Mouse (Mus musculus): ENCODE results near the gene Calm5.
"Not testable (repeated sequence)": the region's sequence is repeated elsewhere in the genome, so short reads cannot be mapped to it uniquely, and the experiment has no call there.

Calm5 gene

DNA sequence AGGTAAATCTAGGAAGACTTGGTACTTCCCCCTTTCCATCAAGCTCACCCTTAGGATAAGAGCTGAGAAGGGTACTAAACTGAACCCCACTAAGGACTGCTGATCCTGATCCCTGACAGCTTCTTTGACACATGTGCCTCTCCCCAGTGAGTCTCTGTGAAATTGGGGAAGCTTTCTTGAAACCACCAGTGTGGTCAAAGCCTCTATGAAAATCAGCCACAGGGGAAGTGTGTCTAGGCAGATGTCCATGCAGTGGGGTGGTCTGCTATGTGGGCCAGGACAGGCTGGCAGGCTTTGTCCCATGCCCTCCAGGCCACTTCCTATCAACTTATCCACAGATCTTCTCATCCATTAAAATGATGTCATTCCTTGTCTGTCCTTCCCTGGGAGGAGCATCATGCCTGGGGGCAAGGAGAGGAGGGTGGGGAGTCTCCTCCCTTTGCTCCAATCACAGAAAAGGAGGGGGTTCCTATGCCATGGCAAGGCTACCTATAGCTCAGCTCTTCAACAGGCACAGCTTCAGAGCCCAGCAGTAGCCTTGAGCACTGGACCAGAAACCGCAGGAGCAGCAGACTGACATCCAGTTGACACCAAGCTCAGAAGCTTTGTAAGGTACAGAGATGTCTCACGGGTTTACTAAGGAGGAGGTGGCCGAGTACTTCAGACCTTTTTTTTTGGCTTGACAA, at the start of gene Calm5:
Gene Calm5, plus strand, starts transcription at position 526 of the 686 bp plus-strand sequence.
- DNase-seq = not testable (repeated sequence)

DNA sequence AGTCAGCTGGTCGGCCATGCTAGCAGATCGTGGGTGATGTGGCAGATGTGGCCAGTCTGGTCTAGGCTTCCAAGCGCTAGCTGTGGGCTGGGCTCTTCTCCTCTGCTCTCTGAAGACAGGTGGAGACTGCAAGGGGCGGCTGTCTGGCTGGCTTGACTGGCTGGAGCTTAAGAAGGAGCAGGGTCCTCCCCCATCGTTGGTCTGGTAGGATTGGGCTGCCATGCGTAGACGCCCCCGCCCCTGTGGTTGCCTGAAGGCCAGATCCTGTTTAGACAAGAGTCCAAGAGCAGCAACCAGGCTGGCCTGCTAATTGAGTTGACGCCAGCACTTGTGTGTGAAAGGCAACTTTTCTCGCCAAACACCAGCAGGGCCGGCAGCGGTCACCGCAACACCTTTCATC, 49.8 kb upstream of the Calm5 start, which contains the start of gene Calml3:
Gene Calml3, minus strand, starts transcription at position 131 of the 400 bp plus-strand sequence.
- peak; percentile 33 to 36 for DNase-seq

DNA sequence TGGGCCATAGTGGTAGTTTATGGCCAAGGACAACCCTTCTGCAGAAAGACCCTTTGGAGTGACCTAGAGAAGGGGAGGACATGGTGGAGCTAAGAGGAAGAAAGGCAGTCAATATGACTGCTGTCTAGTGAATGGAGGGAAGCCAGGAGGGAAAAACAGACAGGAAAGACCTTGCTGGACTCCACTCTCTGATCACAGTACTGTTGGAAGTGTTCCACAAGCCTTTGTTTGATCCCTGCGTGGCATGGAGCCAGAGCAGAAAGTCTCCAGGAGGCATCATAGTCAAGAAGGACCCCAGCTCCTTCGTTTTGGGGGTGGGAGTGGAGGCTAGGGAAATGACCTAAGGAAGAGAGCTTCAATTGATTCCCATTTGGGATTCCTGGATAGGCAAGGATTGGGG, 48.8 kb upstream of the Calm5 start:
- peak; percentile 20 to 44 for DNase-seq

DNA sequence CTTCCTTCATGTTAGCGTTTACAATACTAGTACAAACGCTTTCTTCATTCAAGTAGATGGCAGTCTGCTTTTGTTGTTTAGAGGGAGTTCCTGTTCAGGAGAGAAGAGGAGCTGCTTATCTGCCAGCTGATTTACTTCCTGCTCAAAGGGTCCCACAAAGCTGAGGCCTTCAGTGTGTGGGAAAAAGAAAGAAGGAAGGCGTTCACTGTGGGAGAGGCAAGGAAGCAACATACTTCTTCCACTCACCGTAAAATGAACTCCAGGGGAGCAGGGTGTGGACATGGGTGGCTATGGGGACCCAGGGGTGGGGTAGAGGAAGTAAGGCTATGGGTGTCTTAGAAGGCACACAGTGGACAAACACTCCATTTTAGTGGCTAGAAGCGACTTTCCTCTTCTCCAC, 48.3 kb upstream of the Calm5 start:
- DNase-seq = no peak

DNA sequence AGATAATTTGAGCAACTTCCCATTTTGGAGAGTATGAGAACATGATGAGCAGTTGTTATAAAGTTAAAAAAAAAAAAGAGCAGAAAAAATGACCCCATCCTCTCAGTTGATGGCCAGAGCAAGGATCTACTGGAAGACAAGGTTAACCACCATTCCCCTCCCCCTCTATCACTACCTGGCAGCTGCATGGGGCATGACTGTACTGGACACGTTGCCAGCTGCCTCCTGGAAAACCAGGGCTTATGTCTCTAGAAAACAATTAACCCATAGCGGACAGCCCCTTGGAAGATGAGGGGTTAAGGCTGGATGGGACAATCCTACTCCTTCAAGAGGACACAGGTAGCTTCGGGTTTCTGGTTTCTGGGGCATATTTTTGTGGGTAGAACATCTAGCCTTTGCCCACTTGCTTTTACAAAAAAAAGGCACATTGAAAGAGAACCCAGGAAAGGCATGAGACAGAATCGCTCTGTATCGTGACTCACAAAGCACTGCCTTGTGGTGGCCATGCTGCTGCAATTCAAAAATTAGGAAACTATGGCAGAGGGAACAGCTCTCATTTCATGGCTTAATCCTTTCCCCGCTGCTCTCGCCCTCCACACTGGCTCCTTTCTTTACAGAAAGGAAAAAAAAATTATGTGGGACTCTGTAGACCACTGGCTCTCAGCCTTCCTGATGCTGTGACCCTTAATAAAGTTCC, 46.7 kb upstream of the Calm5 start:
- DNase-seq = peak; percentile 11 to 15

DNA sequence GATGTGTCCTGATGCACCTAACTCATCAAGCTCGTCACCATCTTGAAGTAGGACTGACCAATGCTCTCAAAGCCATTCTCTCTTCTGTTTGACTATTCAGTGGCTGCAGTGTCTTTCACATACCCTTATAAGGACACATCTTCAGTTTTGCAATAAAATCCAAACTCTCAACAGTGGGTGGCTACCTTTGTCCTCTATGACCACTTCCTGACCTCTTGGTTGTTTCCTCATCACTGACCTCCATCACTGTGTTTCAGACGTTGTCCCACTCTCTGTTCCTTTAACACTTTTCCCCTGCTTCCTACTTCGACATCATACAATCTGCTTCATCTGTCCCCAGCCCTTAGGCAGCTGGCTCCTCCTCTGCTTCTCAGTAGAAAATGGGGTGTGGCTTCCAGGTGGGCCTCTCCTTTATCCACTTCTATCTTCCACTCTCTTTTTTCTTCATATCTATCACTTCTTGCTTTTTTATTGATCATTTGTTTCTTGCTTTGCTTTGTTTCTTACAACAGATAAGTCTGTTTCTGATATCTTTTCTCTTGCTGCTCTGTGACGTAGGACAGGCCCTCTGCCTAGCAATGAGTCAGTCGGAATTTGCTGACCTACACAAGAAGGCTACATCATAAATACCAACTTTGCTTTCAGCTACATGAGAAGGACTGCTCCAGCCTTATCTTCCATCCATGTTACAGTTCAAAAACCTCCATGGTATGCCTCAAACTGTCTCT, 35.8 kb upstream of the Calm5 start:
- no peak for DNase-seq

DNA sequence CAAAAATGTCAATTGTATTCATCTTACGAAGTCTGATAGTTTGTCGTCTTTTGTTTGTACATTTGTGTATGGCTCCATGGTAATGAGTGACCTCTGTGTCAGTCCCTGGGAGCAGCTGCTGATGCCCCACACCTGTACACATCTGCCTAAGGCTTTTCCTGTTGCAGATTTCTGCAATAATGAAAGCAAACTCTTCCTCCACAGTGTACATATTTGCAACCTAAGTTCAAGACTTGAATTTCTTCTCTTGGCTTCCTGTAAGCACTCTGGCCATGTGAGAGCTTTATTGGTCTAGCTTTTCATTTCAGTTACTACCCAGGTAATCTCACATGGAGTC, 35.3 kb upstream of the Calm5 start:
- no peak for DNase-seq

DNA sequence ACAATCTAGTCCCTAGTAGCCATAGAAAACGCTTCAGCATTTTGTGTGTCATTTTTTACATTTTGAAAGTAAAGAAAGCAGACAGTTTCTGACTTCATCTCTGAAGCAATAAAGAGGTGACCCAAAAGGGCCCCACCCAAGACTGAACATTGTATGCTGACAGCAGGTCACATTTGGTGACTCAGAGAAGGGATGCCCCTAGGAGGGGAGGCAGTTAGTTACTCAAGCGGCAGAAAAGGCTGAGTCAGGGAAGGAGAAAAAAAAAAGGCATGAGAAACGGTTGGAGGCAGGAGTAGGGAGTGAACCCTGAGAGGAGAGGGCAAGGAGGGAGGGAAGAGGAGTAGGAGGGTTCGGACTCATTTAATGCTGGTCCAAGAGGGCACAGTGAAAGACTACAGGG, 31.9 kb upstream of the Calm5 start:
- DNase-seq = no peak

DNA sequence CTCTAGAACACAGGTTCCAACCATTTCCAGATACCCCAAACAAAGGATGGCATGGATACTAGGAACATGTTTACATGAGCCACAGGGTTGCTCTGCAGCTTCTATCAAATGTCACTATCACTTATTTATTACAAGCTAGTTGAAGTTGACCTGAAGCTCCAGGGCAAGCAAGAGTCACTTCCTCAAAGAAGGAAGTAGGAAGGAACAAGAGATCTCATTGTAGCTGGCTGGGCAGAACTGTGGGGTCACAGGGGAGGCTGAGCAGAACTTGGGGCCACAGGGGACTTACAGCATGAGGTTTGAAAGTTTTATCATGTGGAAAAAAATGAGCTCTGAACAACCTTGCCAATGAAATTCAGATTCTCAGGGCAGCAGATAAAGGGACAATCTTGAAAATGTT, 28.2 kb upstream of the Calm5 start:
- DNase-seq = no peak

DNA sequence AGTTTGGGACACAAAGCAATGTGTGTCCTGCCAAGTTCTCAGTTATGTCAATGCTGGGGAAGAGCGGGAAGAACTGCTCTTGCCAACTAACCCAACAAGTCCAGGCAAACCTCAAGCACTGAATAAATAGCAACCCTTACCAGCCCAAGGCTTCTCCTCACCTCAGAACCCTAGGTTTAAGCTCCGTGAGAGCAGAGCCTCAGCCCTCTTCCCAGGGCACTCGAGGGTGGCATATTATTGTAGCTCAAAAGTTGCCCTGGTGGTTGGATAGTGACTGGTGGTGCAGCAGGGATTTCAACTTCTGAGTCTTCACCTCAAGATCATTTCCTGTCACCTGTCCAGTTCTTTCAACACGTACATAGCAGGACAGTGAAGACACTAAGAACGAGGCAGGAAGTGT, 22.4 kb upstream of the Calm5 start:
- DNase-seq = no peak

DNA sequence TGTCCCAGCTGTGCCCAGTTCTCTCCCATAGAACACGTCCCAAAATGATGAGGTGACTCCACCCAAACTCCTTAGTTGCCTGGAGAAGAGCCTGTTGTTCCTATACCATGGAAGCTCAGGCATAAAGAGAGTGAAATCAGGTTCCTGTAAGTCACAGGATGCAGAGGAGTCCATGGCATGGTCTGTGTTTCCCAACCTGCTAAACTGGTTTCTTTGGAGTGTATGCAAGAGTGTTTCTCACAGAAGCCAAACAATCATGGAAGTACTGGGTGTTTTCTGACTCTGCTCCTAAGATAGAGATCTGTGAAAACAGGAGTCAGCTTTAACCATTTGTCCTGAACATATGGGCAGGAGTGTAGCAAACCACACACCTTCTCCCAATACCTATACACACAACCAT, 22.0 kb upstream of the Calm5 start:
- DNase-seq = no peak

DNA sequence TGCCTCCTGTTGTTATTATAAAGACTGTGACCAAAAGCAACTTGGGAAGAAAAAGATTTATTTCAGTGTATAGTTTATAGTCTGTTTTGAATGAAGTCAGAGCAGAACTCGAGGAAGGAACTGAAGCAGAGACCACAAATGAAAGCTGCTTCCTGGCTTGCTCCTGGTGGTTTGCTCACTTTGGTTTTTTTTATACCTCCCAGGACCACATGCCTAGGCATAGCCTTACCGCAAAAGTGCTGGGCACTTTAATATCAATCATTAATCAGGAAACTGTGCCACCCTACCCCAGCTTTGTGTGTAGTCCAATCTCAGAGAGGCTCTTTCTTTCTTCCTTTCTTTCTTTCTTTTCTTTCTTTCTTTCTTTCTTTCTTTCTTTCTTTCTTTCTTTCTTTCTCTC, 21.5 kb upstream of the Calm5 start:
- no peak for DNase-seq

DNA sequence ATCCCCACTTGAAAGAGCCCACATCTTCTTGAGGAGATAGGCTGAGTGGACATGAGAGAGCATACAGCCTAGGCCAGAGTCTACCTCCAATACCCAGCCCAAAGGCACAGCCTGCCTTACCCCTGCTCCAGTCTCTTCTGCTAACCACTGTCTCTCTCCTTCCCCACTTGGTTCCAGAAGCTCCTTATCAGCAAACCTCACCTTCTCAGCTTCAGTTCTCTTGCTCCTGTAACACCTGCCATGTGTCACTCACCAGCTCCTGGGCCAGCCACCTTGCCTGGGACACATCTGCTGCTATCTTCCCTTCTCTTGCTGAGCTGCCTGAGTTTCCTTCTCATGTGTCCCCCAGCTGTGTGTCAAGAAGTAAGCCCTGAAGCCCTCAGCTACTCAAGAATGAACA, 20.3 kb upstream of the Calm5 start:
- not testable (repeated sequence) for DNase-seq

DNA sequence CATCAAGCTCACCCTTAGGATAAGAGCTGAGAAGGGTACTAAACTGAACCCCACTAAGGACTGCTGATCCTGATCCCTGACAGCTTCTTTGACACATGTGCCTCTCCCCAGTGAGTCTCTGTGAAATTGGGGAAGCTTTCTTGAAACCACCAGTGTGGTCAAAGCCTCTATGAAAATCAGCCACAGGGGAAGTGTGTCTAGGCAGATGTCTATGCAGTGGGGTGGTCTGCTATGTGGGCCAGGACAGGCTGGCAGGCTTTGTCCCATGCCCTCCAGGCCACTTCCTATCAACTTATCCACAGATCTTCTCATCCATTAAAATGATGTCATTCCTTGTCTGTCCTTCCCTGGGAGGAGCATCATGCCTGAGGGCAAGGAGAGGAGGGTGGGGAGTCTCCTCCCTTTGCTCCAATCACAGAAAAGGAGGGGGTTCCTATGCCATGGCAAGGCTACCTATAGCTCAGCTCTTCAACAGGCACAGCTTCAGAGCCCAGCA, 16.6 kb upstream of the Calm5 start, which contains the start of gene Calm4:
Gene Calm4, plus strand, starts transcription at position 446 of the 496 bp plus-strand sequence.
- DNase-seq = not testable (repeated sequence)

DNA sequence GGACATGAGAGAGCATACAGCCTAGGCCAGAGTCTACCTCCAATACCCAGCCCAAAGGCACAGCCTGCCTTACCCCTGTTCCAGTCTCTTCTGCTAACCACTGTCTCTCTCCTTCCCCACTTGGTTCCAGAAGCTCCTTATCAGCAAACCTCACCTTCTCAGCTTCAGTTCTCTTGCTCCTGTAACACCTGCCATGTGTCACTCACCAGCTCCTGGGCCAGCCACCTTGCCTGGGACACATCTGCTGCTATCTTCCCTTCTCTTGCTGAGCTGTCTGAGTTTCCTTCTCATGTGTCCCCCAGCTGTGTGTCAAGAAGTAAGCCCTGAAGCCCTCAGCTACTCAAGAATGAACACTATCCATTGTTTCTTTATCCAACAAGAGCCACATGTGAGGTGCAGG, 13.3 kb upstream of the Calm5 start:
- not testable (repeated sequence) for DNase-seq

DNA sequence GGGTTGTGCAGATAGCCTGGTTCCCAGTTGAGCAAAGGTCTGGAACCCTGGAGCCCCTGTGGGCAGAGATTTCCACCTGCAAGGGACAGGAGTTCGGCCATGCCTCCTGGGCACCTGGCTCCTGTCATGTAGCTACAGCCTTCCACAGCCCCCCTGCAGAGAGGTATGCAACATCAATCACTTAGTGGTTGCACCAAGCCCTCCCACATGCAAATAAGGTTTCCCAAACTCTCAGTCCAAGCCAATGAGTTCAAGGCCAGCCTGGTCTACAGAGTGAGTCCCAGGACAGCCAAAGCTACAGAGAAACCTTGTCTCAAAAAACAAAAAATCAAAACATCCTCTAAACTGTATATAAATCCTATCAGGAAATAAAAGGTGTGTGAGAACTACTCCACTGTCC, 3.6 kb upstream of the Calm5 start:
- no peak for DNase-seq

DNA sequence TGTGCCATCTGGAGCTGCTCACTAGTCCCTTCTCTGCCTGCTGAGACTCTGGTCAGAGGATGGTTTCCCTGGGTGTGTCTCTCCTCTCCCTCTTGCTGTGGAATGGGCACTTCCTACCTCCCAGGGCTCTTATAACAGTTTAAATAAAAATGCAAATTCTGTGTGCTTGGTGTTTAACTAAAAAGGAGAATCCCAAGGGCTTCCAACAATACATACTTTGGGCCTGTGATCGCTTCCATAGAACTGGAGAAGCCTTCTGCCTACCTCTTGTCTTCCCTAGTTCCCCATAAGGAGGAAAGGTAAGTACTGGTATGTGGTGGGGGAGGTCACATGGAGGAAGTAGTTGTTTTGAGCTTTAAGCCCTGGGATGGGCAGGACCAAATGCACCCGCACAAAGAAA, 883 bp downstream of the Calm5 start:
- no peak for DNase-seq

DNA sequence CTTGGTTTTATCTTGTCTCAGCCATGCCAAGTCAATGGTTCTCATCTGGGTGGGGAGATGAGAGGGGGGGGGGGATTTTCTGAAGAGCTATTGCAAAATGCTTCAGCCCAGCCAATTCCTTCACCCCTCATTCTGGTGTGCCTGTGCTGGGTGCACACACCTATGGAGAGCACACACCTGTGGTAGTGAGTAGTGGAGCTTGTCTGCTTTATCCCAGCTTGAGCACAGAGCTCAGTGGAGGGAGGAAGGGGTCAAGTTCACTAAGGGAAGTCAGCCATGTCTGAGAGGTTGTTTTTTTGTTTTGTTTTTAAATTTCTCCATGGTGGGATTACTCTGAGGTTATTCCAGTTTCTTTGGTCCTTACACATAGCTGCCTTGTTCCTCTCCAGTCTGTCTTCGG, 2.3 kb downstream of the Calm5 start:
- DNase-seq = no peak

DNA sequence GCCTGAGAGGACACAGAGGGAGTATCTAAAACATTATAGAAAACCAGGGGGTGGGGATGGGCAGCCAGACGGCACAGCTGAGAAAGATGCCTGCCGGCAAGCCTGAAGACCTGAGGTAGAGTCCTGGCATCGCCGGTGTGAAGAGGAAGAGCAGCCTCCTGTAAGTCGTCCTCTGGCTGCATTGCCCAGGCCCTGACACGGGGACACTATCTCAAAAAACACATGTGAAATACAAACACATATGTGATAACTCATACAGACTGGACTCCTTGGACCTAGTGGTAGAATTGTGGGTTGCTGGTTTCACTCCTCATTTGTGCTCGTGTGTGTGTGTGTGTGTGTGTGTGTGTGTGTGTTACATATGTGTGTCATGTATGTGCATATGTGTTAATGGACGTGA, 7.3 kb downstream of the Calm5 start:
- DNase-seq = no peak

DNA sequence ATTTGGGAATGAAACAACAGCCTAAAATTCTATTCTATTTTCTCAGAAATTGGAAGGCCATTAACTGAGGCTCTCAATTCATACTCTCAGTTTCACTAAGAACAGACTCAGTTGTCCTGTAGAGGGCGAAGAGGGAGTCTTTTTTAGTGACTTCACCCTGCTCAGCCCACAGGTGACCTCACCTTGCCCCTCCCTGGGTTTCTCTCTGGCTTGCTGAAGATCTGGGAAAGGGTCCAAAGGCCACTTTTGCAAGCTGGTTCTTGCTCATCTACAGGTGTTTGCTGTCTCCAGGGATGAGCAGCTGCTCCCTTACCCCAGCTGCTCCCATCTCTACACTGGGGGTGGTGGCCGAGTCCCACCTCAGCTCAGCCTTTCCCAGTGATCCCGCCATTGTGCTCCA, 8.4 kb downstream of the Calm5 start:
- DNase-seq = no peak

DNA sequence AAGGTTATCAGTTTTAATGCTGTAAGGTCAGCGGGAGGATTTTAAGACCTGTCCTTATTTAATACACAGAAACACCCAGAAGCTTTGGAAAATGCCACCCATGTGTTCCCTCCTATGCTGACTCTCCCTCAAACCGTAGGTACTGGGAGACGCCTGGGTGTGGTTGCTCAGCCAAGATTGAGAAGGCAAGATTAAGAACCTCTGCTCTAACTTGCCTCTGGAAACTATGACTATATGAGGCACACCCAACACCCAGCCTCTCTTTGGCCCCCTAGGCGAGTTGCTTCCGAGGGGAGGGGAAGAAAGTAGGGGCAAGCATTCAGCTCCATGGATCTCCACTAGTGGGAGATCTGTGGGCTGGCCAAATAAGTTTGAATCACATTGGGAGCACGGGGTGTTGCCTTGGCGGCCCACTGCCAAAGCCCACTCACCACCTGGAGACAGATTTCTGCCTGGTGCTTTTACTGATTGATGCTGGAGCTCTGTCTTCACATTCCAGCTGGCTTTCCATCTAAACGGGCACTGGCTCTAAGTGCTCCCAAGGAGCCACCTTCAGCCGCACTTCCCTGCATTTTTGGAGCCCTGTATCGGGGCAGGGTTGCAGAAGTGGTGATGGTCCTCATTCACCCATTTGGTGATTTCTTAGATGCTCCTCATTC, 9.1 kb downstream of the Calm5 start:
- no peak for DNase-seq

DNA sequence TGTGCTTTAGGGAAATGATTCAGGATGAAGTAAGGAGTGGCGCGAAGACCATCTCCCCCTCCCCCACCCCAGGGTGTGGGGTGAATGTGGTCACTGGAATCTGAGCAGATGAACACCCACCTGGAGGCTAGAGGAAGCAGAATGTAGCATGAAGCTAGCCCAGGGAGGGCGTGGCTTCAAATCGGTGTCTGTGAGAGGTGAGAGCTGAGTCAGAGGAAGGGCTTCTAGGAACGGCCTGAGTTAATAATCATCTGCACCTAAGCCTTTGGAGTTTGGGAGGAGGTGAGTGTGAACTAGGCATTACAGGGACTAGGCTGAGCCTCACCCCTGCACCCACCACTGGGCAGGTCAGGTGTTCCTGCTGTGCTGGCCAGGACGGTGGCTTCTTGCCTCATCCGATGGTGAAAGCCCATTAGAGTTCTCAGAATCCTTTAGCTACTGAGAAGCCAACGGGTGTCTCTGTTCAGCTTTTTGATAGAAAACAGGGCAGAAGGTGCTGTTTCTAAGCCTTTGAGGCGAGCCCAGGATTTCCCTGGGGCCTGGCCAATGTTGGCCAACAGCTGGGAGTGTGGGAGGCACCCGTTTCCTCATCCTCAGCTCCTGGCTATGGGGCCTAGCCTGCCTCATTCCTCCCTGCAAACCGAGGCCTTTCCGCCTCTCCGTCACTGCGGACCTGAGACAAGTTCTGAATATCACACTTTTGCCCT, 11.8 kb downstream of the Calm5 start:
- peak; percentile 21 to 37 for DNase-seq

All from kidney, adult 8-10 months (tissue).